Mouse (Mus musculus): ENCODE data around the gene Tmem50a. TPM values are rescaled to one million over a fixed set of nuclear protein-coding genes. Genes with fewer than 3 reads are reported as not detected.

The Tmem50a gene
- total RNA-seq (2014; rRNA removed) = 165 and 174 TPM in 2 replicates
- 200 and 248 TPM in 2 replicates for polyA plus RNA-seq (2015; fragmentation: Nextera tagmentation; extraction: Ambion mirVana)

GRCm38 (mm10) chr4:134914864-134915209, at the start of gene Tmem50a:
Gene Tmem50a, minus strand, starts transcription at chr4:134915024.
- peak within 1 kb of the TSS; percentile 79 for H3K4me3 ChIP-seq (ENCODE audit: low read depth, low read length)
- H3K4me1 ChIP-seq (ENCODE audit: insufficient read depth) = 0 out of 2 replicates have a peak, but pooled peaks cover 4% of the 10 kb centered on the region

GRCm38 (mm10) chr4:134963021-134963776, 48.4 kb upstream of the Tmem50a start:
- Histone ChIP-seq H3K9me3 (ENCODE audit: low read length) (no peaks in the 10 kb centered on the region), H3K36me3 (ENCODE audit: insufficient read depth) (no peaks in the 10 kb centered on the region), H3K27me3 (ENCODE audit: insufficient read depth, low read length) (no peaks in the 10 kb centered on the region; the same call in 1 of the 2 replicates), H3K4me3 (ENCODE audit: low read depth, low read length) (no peak overlapping the region), H3K27ac (ENCODE audit: low read depth, low read length) (no peak overlapping the region), H3K4me1 (ENCODE audit: insufficient read depth) (no peaks in the 10 kb centered on the region), H3K9ac (no peak overlapping the region), H3K4me2 (ENCODE audit: low read depth) (no peak overlapping the region)
- DNase-seq (peak; percentile 66), ATAC-seq (no peak)
- peak; percentile 69 for TF ChIP-seq CTCF (IDR thresholded peaks at IDR 0.05; ENCODE audit: low read depth)
- WGBS = 33% methylated on average over 19 of the region's 19 CpGs

More at GRCm38 (mm10) chr4:134914864-134915209, at the start of gene Tmem50a:
- H3K27ac ChIP-seq (ENCODE audit: low read depth, low read length) = peak within 1 kb of the TSS; percentile 94
- ATAC-seq (peak; percentile 96), DNase-seq (peak; percentile 95)
- H3K4me2 ChIP-seq (ENCODE audit: low read depth) = peak within 1 kb of the TSS; percentile 58
- no peak for TF ChIP-seq CTCF (IDR thresholded peaks at IDR 0.05; ENCODE audit: low read depth)
- under 1% methylated on average over 25 of the region's 25 CpGs for WGBS
- peaks cover 13% of the 10 kb centered on the region; the same call in 1 of the 2 replicates for H3K36me3 ChIP-seq (ENCODE audit: insufficient read depth)
- H3K9me3 ChIP-seq (ENCODE audit: low read length) = no peaks in the 10 kb centered on the region
- no peaks in the 10 kb centered on the region for H3K27me3 ChIP-seq (ENCODE audit: insufficient read depth, low read length)
- H3K9ac ChIP-seq = peak within 1 kb of the TSS; percentile 80

- no peak overlapping the region for H3K4me3 ChIP-seq (ENCODE audit: low read depth, low read length)
- WGBS = 27% methylated on average over 3 of the region's 3 CpGs
- no peak overlapping the region for H3K9ac ChIP-seq
- no peaks in the 10 kb centered on the region for H3K36me3 ChIP-seq (ENCODE audit: insufficient read depth)
- TF ChIP-seq CTCF (IDR thresholded peaks at IDR 0.05; ENCODE audit: low read depth) = peak; percentile 64
- no peaks in the 10 kb centered on the region for H3K9me3 ChIP-seq (ENCODE audit: low read length)
- H3K4me2 ChIP-seq (ENCODE audit: low read depth) = no peak overlapping the region
- DNase-seq (peak; percentile 60), ATAC-seq (no peak)
- H3K27me3 ChIP-seq (ENCODE audit: insufficient read depth, low read length) = no peaks in the 10 kb centered on the region
- no peaks in the 10 kb centered on the region for H3K4me1 ChIP-seq (ENCODE audit: insufficient read depth)
- H3K27ac ChIP-seq (ENCODE audit: low read depth, low read length) = no peak overlapping the region
These were observed 41.5 kb upstream of the Tmem50a start for GRCm38 (mm10) chr4:134956328-134956727.

- ATAC-seq = no peak
- H3K27ac ChIP-seq (ENCODE audit: low read depth, low read length) = no peak overlapping the region
- 77% methylated on average over 3 of the region's 3 CpGs for WGBS
- H3K36me3 ChIP-seq (ENCODE audit: insufficient read depth) = no peaks in the 10 kb centered on the region
- H3K9me3 ChIP-seq (ENCODE audit: low read length) = no peaks in the 10 kb centered on the region
- H3K4me3 ChIP-seq (ENCODE audit: low read depth, low read length) = no peak overlapping the region
- H3K4me2 ChIP-seq (ENCODE audit: low read depth) = no peak overlapping the region
- TF ChIP-seq CTCF (IDR thresholded peaks at IDR 0.05; ENCODE audit: low read depth) = no peak
- H3K9ac ChIP-seq = no peak overlapping the region
- no peak for DNase-seq
- H3K4me1 ChIP-seq (ENCODE audit: insufficient read depth) = no peaks in the 10 kb centered on the region
- no peaks in the 10 kb centered on the region for H3K27me3 ChIP-seq (ENCODE audit: insufficient read depth, low read length)
These were observed 41.0 kb upstream of the Tmem50a start for GRCm38 (mm10) chr4:134955845-134956244.

GRCm38 (mm10) chr4:134955196-134955595, 40.4 kb upstream of the Tmem50a start:
- no peaks in the 10 kb centered on the region for H3K36me3 ChIP-seq (ENCODE audit: insufficient read depth)
- H3K4me1 ChIP-seq (ENCODE audit: insufficient read depth) = no peaks in the 10 kb centered on the region
- 80% methylated on average over 2 of the region's 2 CpGs for WGBS
- H3K4me3 ChIP-seq (ENCODE audit: low read depth, low read length) = no peak overlapping the region
- H3K9ac ChIP-seq = no peak overlapping the region
- no peaks in the 10 kb centered on the region for H3K27me3 ChIP-seq (ENCODE audit: insufficient read depth, low read length)
- no peaks in the 10 kb centered on the region for H3K9me3 ChIP-seq (ENCODE audit: low read length)
- H3K4me2 ChIP-seq (ENCODE audit: low read depth) = no peak overlapping the region
- no peak overlapping the region for H3K27ac ChIP-seq (ENCODE audit: low read depth, low read length)
- no peak for TF ChIP-seq CTCF (IDR thresholded peaks at IDR 0.05; ENCODE audit: low read depth)
- no peak for ATAC-seq
- DNase-seq = no peak

GRCm38 (mm10) chr4:134954461-134954860, 39.6 kb upstream of the Tmem50a start:
- ATAC-seq = peak; percentile 44; the same call in 1 of the 2 replicates
- no peak for DNase-seq
- Histone ChIP-seq H3K4me2 (ENCODE audit: low read depth) (no peak overlapping the region), H3K36me3 (ENCODE audit: insufficient read depth) (no peaks in the 10 kb centered on the region), H3K27ac (ENCODE audit: low read depth, low read length) (no peak overlapping the region), H3K9me3 (ENCODE audit: low read length) (no peaks in the 10 kb centered on the region), H3K27me3 (ENCODE audit: insufficient read depth, low read length) (no peaks in the 10 kb centered on the region), H3K4me1 (ENCODE audit: insufficient read depth) (no peaks in the 10 kb centered on the region), H3K9ac (no peak overlapping the region), H3K4me3 (ENCODE audit: low read depth, low read length) (no peak overlapping the region)
- no peak for TF ChIP-seq CTCF (IDR thresholded peaks at IDR 0.05; ENCODE audit: low read depth)
- WGBS = 17% methylated on average over 15 of the region's 15 CpGs

GRCm38 (mm10) chr4:134950518-134951091, 35.8 kb upstream of the Tmem50a start:
- Histone ChIP-seq H3K36me3 (ENCODE audit: insufficient read depth) (no peaks in the 10 kb centered on the region), H3K4me2 (ENCODE audit: low read depth) (no peak overlapping the region), H3K27me3 (ENCODE audit: insufficient read depth, low read length) (no peaks in the 10 kb centered on the region), H3K9ac (no peak overlapping the region), H3K4me3 (ENCODE audit: low read depth, low read length) (no peak overlapping the region), H3K9me3 (ENCODE audit: low read length) (no peaks in the 10 kb centered on the region), H3K27ac (ENCODE audit: low read depth, low read length) (no peak overlapping the region), H3K4me1 (ENCODE audit: insufficient read depth) (peaks cover 4% of the 10 kb centered on the region)
- DNase-seq = peak; percentile 46
- WGBS = 13% methylated on average over 11 of the region's 11 CpGs
- ATAC-seq = peak; percentile 74
- TF ChIP-seq CTCF (IDR thresholded peaks at IDR 0.05; ENCODE audit: low read depth) = peak; percentile 49

Data from forebrain, postnatal 0 days (tissue).